Mouse (Mus musculus) retina, embryonic 14.5 days (tissue): ENCODE measurements at regions not wholly inside any gene's neighbourhood (a gene's known extent, or its start where the extent isn't known, plus 50 kb on each side); places are given as distances from the start of the nearest gene placed in this dataset.

ENCODE experiments used
- DNase-seq: peaks from one replicate; pipeline ENCODE4 v3.0.0-alpha.2; 2015; ENCODE audit warnings: low spot score

- DNase-seq = no peak
Observed at GRCm38 (mm10) chr1:151045334-151045733, 52.1 kb upstream of the Hmcn1 start.

GRCm38 (mm10) chr1:151046626-151047025, 53.4 kb upstream of the Hmcn1 start:
- peak; percentile 43 for DNase-seq

GRCm38 (mm10) chr1:151049726-151050506, 56.7 kb upstream of the Hmcn1 start:
- no peak for DNase-seq

GRCm38 (mm10) chr1:151050507-151050816, 57.2 kb upstream of the Hmcn1 start:
- no peak for DNase-seq

- no peak for DNase-seq
Observed at GRCm38 (mm10) chr1:151053268-151053667, 60.0 kb upstream of the Hmcn1 start.

- DNase-seq = no peak
Observed at GRCm38 (mm10) chr1:151055396-151055795, 62.2 kb upstream of the Hmcn1 start.

- DNase-seq = no peak
Observed at GRCm38 (mm10) chr1:151059546-151060136, 66.4 kb upstream of the Hmcn1 start.

GRCm38 (mm10) chr1:151065090-151065567, 71.9 kb upstream of the Hmcn1 start:
- no peak for DNase-seq

GRCm38 (mm10) chr1:151066379-151067128, 73.3 kb upstream of the Hmcn1 start:
- DNase-seq = no peak

- DNase-seq = no peak
Observed at GRCm38 (mm10) chr1:151074508-151075314, 81.5 kb upstream of the Hmcn1 start.

- DNase-seq = no peak
Observed at GRCm38 (mm10) chr1:151075541-151075940, 82.3 kb upstream of the Hmcn1 start.

- DNase-seq = peak; percentile 85
Observed at GRCm38 (mm10) chr1:151078909-151079522, 85.8 kb upstream of the Hmcn1 start.

GRCm38 (mm10) chr1:151079614-151080360, 86.6 kb upstream of the Hmcn1 start:
- DNase-seq = no peak

- DNase-seq = no peak
Observed at GRCm38 (mm10) chr1:151080510-151080980, 87.3 kb upstream of the Hmcn1 start.

GRCm38 (mm10) chr1:151082510-151083033, 89.3 kb upstream of the Hmcn1 start:
- no peak for DNase-seq

GRCm38 (mm10) chr1:151083806-151084205, 90.6 kb upstream of the Hmcn1 start:
- DNase-seq = no peak

GRCm38 (mm10) chr1:151086111-151086859, 93.0 kb upstream of the Hmcn1 start:
- peak; percentile 56 for DNase-seq

GRCm38 (mm10) chr1:151087151-151087660, 94.0 kb upstream of the Hmcn1 start:
- no peak for DNase-seq

GRCm38 (mm10) chr1:151087811-151088511, 94.4 kb upstream of the Gm47985 start:
- no peak for DNase-seq
